Mouse (Mus musculus) ES-E14 (cell line): ENCODE results near the gene Egfr. TPM values are rescaled to one million over a fixed set of nuclear protein-coding genes. Genes with fewer than 3 reads are reported as not detected.

Experiments
- DNase-seq: peaks from one replicate; pipeline ENCODE4 v3.0.0-alpha.2; 2013; ENCODE audit warnings: low read depth, low spot score
- H3K27ac ChIP-seq: 2 replicates; pipeline ENCODE4 v1.5.1; 2012; ENCODE audit warnings: low read depth, mild to moderate bottlenecking, low read length, moderate library complexity, mixed read lengths; ENCODE audit not compliant: poor library complexity, insufficient read depth, severe bottlenecking
- H3K36me3 ChIP-seq: 2 replicates; pipeline ENCODE4 v1.6.1; 2012; ENCODE audit warnings: mild to moderate bottlenecking, low read length, moderate library complexity, mixed read lengths; ENCODE audit not compliant: control insufficient read depth, poor library complexity, insufficient read depth, severe bottlenecking
- H3K4me1 ChIP-seq, 2 experiments: fragments of 150-350 bp in 1 of 2; sonication (generic) in 1 of 2; 2 replicates each; pipeline ENCODE4 v1.6.1; 2012; ENCODE audit warnings: low read length in 2 of 2, mild to moderate bottlenecking in 1 of 2, mixed read lengths in 1 of 2; ENCODE audit not compliant: control insufficient read depth in 2 of 2, insufficient read depth in 2 of 2, poor library complexity in 1 of 2
- H3K4me3 ChIP-seq, 2 experiments: fragments of 150-350 bp in 1 of 2; sonication (generic) in 1 of 2; 2 replicates each; pipeline ENCODE4 v1.5.1; 2012; ENCODE audit warnings: low read length in 2 of 2, low read depth in 1 of 2, mild to moderate bottlenecking in 1 of 2, mixed read lengths in 1 of 2; ENCODE audit not compliant: insufficient read depth in 1 of 2, poor library complexity in 1 of 2, severe bottlenecking in 1 of 2
- H3K9ac ChIP-seq: 2 replicates; pipeline ENCODE4 v1.6.1; 2012; ENCODE audit warnings: low read depth, mild to moderate bottlenecking, low read length, mixed read lengths; ENCODE audit not compliant: poor library complexity, insufficient read depth, severe bottlenecking
- H3K9me3 ChIP-seq: fragments of 150-350 bp; sonication (generic); 2 replicates; pipeline ENCODE4 v1.6.1; 2012; ENCODE audit warnings: low read depth, mild to moderate bottlenecking, low read length; ENCODE audit not compliant: control insufficient read depth, insufficient read depth
- CHD2 ChIP-seq: IDR thresholded peaks from 2 replicates; pipeline ENCODE4 v1.6.1; 2014; ENCODE audit warnings: mild to moderate bottlenecking, low read depth, low read length, inconsistent platforms
- HCFC1 ChIP-seq: IDR thresholded peaks from 2 replicates; pipeline ENCODE4 v1.6.1; 2012; ENCODE audit warnings: low read length, inconsistent platforms, borderline replicate concordance; ENCODE audit not compliant: insufficient read depth
- MAFK ChIP-seq: IDR thresholded peaks from 2 replicates; pipeline ENCODE4 v1.6.1; 2014; ENCODE audit warnings: mild to moderate bottlenecking, low read depth, low read length, inconsistent platforms; ENCODE audit not compliant: insufficient read depth
- ZC3H11A ChIP-seq: IDR thresholded peaks from 2 replicates; pipeline ENCODE4 v1.6.1; 2012; ENCODE audit warnings: low read depth, mild to moderate bottlenecking, inconsistent platforms, low read length, borderline replicate concordance
- ZNF384 ChIP-seq: IDR thresholded peaks from 2 replicates; pipeline ENCODE4 v1.6.1; 2012; ENCODE audit warnings: low read depth, low read length, inconsistent platforms
- in situ Hi-C, 2 experiments: fragments of 600-800 bp; cut with MboI; formaldehyde crosslinking; loops; one replicate each; pipeline ENCODE4 v1.15.1; 2025; ENCODE audit warnings: low sequenced_read_pairs in 2 of 2, inconsistent platforms in 1 of 2; ENCODE audit not compliant: unreplicated experiment in 2 of 2
- total RNA-seq: library from RNA; depleted of rRNA; stranded (reverse); fragments of 300-350 nt; gene quantifications from 2 replicates; pipeline ENCODE4 v1.2.3, GENCODE M21; 2012

The Egfr gene
- total RNA-seq, 1 experiment = 22.2 TPM

- in situ Hi-C loops = no loop called here
- peaks cover 2 to 6% of the 10 kb centered on the region in 2 experiments; a peak in 1 of 4 replicates for H3K4me1 ChIP-seq
- no peak overlapping the region for H3K4me3 ChIP-seq
- DNase-seq = no peak
- TF ChIP-seq ZC3H11A (no peak), MAFK (no peak), ZNF384 (no peak), HCFC1 (no peak), CHD2 (no peak)
- no peak overlapping the region for H3K27ac ChIP-seq
- H3K36me3 ChIP-seq = no peaks in the 10 kb centered on the region; the same call in 1 of the 2 replicates
- H3K9me3 ChIP-seq = no peaks in the 10 kb centered on the region
- H3K9ac ChIP-seq = no peak overlapping the region
These were observed 116.0 kb downstream of the Egfr start for GRCm38 (mm10) chr11:16868051-16868450.

GRCm38 (mm10) chr11:16869506-16869905, 117.5 kb downstream of the Egfr start:
- in situ Hi-C loops = no loop called here
- H3K9me3 ChIP-seq = no peaks in the 10 kb centered on the region

DNA sequence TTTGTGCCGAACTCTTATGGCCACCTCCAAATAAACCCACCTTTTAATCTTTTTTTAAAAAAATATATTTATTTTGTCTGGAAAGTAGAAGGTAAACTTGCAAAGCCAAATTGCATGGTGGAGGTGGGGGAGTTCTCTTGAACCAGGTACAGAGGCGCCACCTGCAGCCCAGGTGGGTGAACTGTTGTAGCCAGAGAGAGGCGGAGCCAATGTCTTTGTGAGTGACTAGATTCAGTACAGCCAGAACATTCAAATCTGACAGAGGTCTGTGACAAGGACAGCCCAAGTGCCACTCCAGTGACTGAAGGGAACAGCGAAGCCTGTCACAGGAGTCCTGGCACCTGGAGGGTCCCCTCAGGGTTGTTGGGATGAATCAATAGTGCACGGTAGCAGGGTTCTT, 119.1 kb downstream of the Egfr start:
- Histone ChIP-seq H3K36me3 (no peaks in the 10 kb centered on the region; the same call in 1 of the 2 replicates), H3K4me1 (peaks cover 2 to 6% of the 10 kb centered on the region in 2 experiments; a peak in 1 of 4 replicates), H3K27ac (no peak overlapping the region), H3K9ac (no peak overlapping the region), H3K4me3 (no peak overlapping the region), H3K9me3 (no peaks in the 10 kb centered on the region)
- peak; percentile 56 for DNase-seq
- TF ChIP-seq CHD2 = no peak
- TF ChIP-seq MAFK = no peak
- peak; percentile 80 for TF ChIP-seq ZC3H11A
- TF ChIP-seq ZNF384 = no peak
- in situ Hi-C loops = no loop called here

More at GRCm38 (mm10) chr11:16869506-16869905, 117.5 kb downstream of the Egfr start:
- TF ChIP-seq HCFC1 (no peak), MAFK (no peak), ZNF384 (no peak), ZC3H11A (no peak), CHD2 (no peak)
- no peak for DNase-seq
- Histone ChIP-seq H3K27ac (no peak overlapping the region; the same call in 1 of the 2 replicates), H3K4me1 (peaks cover 2 to 6% of the 10 kb centered on the region in 2 experiments; a peak in 1 of 4 replicates), H3K4me3 (no peak overlapping the region), H3K9ac (no peak overlapping the region), H3K36me3 (no peaks in the 10 kb centered on the region; the same call in 1 of the 2 replicates)

- no peaks in the 10 kb centered on the region for H3K4me1 ChIP-seq
- H3K9me3 ChIP-seq = no peaks in the 10 kb centered on the region
- in situ Hi-C loops = no loop called here
- DNase-seq = no peak
- no peak overlapping the region for H3K4me3 ChIP-seq
- no peaks in the 10 kb centered on the region for H3K36me3 ChIP-seq
- H3K9ac ChIP-seq = no peak overlapping the region
- no peak overlapping the region for H3K27ac ChIP-seq
- TF ChIP-seq ZNF384 (no peak), CHD2 (no peak), ZC3H11A (no peak), HCFC1 (no peak), MAFK (no peak)
These were observed 125.8 kb downstream of the Egfr start for GRCm38 (mm10) chr11:16877676-16878378.

DNA sequence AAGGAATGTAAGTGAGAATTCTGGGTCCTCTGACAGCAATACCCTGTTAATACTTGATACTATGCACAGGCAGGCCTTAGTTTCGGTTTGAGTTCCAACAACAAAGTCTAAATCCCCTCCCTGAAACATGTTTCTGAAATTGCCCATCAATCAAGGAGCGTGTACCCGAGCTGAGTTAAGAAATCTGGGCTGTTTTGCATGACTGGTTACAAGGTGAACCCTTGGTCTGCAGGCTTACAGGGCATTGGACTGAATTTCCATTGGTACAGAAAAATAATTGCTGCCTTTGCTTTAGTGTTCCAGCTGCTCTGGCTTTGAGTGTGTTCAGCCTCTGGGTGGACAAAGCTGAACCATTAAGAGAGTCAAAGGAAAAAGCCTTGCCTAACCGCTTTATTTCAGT, 129.9 kb downstream of the Egfr start:
- no peak for DNase-seq

More for the DNA sequence above, 129.9 kb downstream of the Egfr start:
- no peak overlapping the region for H3K9ac ChIP-seq
- TF ChIP-seq ZC3H11A (no peak), CHD2 (no peak)
- H3K9me3 ChIP-seq = no peaks in the 10 kb centered on the region
- no peaks in the 10 kb centered on the region for H3K36me3 ChIP-seq
- no peak overlapping the region for H3K4me3 ChIP-seq
- H3K4me1 ChIP-seq = no peaks in the 10 kb centered on the region
- in situ Hi-C loops = no loop called here
- H3K27ac ChIP-seq = no peak overlapping the region
